Mouse (Mus musculus) testis, adult 2 months (tissue): Measurements from ENCODE around the gene Snrnp70. TPM values are rescaled to one million over a fixed set of nuclear protein-coding genes. Genes with fewer than 3 reads are reported as not detected.

ENCODE experiments used
- H3K27ac ChIP-seq: fragments of 200-500 bp; 2 replicates; pipeline ENCODE4 v1.5.1; 2012; ENCODE audit warnings: low read depth, low read length; ENCODE audit not compliant: control insufficient read depth, insufficient read depth
- H3K27me3 ChIP-seq: fragments of 200-500 bp; 2 replicates; pipeline ENCODE4 v1.6.1; 2012; ENCODE audit warnings: mild to moderate bottlenecking, low read length, moderate library complexity; ENCODE audit not compliant: control insufficient read depth, insufficient read depth
- H3K36me3 ChIP-seq: fragments of 200-500 bp; 2 replicates; pipeline ENCODE4 v1.6.1; 2012; ENCODE audit warnings: mild to moderate bottlenecking, low read length; ENCODE audit not compliant: control insufficient read depth, insufficient read depth
- H3K4me1 ChIP-seq: fragments of 200-500 bp; 2 replicates; pipeline ENCODE4 v1.6.1; 2012; ENCODE audit warnings: low read length; ENCODE audit not compliant: control insufficient read depth, insufficient read depth
- H3K4me3 ChIP-seq: fragments of 200-500 bp; 2 replicates; pipeline ENCODE4 v1.5.1; 2012; ENCODE audit warnings: low read depth, mild to moderate bottlenecking, low read length, moderate library complexity, mixed read lengths; ENCODE audit not compliant: control insufficient read depth
- CTCF ChIP-seq: fragments of 200-500 bp; IDR thresholded peaks from 2 replicates; pipeline ENCODE4 v1.5.1; 2012; ENCODE audit warnings: low read depth, mild to moderate bottlenecking, inconsistent platforms, low read length, moderate library complexity; ENCODE audit not compliant: control insufficient read depth, insufficient read depth, insufficient replicate concordance
- POLR2A ChIP-seq: fragments of 200-500 bp; IDR thresholded peaks from 2 replicates; pipeline ENCODE4 v1.6.1; 2012; ENCODE audit warnings: low read depth, mild to moderate bottlenecking, inconsistent platforms, low read length, moderate library complexity; ENCODE audit not compliant: control insufficient read depth
- polyA plus RNA-seq: library from polyadenylated mRNA; depleted of rRNA; stranded (reverse); fragments of >200 nt; gene quantifications from 2 replicates; pipeline ENCODE4 v1.2.3, GENCODE M21; 2012; rRNA removed

Snrnp70 gene
- 180 and 202 TPM in 2 replicates for polyA plus RNA-seq

DNA sequence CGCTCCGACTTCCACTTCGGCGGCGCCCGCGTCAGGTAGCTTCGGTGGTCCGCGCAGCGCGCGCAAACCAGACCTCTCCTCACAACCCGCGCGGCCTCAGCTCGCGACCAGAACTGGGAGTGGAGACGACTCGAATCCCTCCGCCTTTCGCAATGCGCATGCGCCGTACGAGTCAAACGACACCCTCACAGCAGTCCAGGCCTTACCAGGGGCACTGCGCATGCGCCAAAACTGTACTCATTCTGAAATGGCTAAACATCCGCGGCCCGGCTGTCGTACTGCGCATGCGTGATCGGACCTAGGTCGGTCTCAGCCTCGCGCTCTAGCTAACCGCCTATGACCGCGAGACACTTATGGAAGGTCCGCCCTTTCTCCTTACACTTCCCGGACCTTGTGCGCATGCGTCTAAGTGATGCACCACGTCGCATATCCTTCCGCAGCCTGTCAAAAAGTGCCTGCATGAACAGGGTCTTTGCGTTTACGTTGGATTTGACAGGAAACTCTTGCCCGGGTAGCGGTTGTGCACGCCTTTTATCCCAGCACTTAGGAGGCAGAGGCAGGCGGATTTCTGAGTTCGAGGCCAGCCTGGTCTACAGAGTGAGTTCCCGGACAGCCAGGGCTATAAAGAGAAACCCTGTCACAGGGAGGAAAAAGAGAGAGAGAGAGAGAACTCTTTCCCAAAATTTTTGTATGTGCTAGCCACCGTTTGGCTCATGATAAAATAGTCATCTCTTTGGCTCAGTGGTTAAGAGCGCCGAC is at the start of gene Snrnp70:
Gene Snrnp70 (minus strand): TSS at position 165 of the 759 bp plus-strand sequence.
- Histone ChIP-seq H3K4me1 (peaks cover 2% of the 10 kb centered on the region), H3K36me3 (peaks cover 2% of the 10 kb centered on the region), H3K27me3 (no peaks in the 10 kb centered on the region), H3K4me3 (peak within 1 kb of the TSS; percentile 93), H3K27ac (peak within 1 kb of the TSS; percentile 96)
- TF ChIP-seq POLR2A (peak; percentile 91), CTCF (0 out of 2 replicates have a peak, but pooled peaks have one; percentile 5)

- H3K27ac ChIP-seq: no peak overlapping the region; the same call in 1 of the 2 replicates
- H3K27me3 ChIP-seq: no peaks in the 10 kb centered on the region
- TF ChIP-seq CTCF (no peak), POLR2A (no peak)
- no peaks in the 10 kb centered on the region for H3K36me3 ChIP-seq
- H3K4me3 ChIP-seq: no peak overlapping the region
- H3K4me1 ChIP-seq: peaks cover 4% of the 10 kb centered on the region
Measured at GRCm38 (mm10) chr7:45443526-45444420, 48.2 kb upstream of the Snrnp70 start.

DNA sequence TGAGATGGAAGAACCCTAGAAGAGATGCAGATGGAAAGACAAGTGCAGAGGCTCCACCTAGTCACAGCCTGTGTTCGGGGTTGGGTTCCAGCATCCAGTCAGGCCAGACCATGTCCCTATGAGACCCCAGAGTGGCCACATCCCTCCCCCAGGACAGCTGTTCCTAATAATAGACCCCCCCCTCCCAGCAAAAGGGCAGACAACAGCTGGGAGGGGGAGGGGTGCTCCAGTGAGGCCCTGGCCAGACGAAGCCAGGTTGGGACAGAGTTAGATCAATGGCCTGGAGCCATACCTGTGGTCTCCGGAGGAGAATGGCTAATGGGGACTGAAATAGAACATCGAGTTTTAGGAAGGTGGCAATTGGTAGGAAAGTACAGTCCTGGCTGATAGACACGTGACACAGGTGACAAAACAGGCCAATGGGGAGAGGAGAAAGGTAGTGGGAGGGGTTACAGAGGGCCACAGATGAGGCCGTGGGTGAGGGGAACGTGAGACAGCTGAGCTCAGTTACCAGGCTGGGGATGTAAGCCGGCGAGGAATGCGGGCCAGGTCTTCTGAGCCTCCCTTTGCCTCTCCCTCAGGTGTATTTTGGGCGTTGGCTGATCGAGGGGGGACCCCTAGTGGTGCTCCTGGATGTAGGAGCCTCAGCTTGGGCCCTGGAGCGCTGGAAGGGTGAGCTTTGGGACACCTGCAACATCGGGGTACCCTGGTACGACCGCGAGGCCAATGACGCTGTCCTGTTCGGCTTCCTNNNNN is 42.2 kb upstream of the Snrnp70 start, which contains the start of gene Ruvbl2:
Gene Ruvbl2 (minus strand): TSS at position 576 of the 756 bp plus-strand sequence.
- H3K27ac ChIP-seq: no peak within 1 kb of the TSS
- H3K27me3 ChIP-seq: no peaks in the 10 kb centered on the region

GRCm38 (mm10) chr7:45437046-45437445 is 41.5 kb upstream of the Snrnp70 start:
- Histone ChIP-seq H3K27ac (no peak overlapping the region), H3K4me3 (no peak overlapping the region), H3K36me3 (no peaks in the 10 kb centered on the region; the same call in 1 of the 2 replicates), H3K4me1 (peaks cover 27% of the 10 kb centered on the region), H3K27me3 (no peaks in the 10 kb centered on the region)
- TF ChIP-seq POLR2A (no peak), CTCF (no peak)

More for the DNA sequence above, 42.2 kb upstream of the Snrnp70 start, which contains the start of gene Ruvbl2:
- TF ChIP-seq POLR2A: no peak
- TF ChIP-seq CTCF: no peak
- Histone ChIP-seq H3K4me3 (no peak within 1 kb of the TSS), H3K4me1 (peaks cover 27% of the 10 kb centered on the region), H3K36me3 (no peaks in the 10 kb centered on the region; the same call in 1 of the 2 replicates)

GRCm38 (mm10) chr7:45436444-45436843 is 40.9 kb upstream of the Snrnp70 start:
- Histone ChIP-seq H3K4me3 (no peak overlapping the region), H3K4me1 (peaks cover 27% of the 10 kb centered on the region), H3K27ac (no peak overlapping the region), H3K36me3 (no peaks in the 10 kb centered on the region; the same call in 1 of the 2 replicates), H3K27me3 (no peaks in the 10 kb centered on the region)
- TF ChIP-seq CTCF (no peak), POLR2A (no peak)

DNA sequence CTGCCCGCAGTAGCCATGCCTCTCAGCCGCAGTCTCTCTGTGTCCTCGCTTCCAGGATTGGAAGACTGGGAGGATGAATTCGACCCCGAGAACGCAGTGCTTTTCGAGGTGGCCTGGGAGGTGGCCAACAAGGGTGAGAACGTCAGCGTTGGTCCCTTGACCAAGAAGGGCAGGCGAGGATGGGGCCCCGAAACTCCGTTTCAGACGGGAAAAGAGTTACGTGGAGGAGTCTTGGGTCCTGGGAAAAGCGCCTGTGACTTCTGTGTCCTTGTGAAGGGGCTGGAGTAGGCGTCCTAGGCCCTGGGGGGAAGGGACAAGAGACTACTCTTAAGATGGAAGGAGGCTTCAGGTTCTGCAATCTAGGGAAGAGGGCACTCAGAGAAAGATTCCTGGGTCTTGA is 39.5 kb upstream of the Snrnp70 start:
- no peak for TF ChIP-seq CTCF
- no peak for TF ChIP-seq POLR2A

More for the DNA sequence above, 39.5 kb upstream of the Snrnp70 start:
- Histone ChIP-seq H3K36me3 (no peaks in the 10 kb centered on the region; the same call in 1 of the 2 replicates), H3K27ac (no peak overlapping the region), H3K4me3 (peak overlapping the region; percentile 68), H3K4me1 (peaks cover 27% of the 10 kb centered on the region), H3K27me3 (no peaks in the 10 kb centered on the region)
